Mouse (Mus musculus) G1E (cell line): ENCODE measurements around the gene Spg7.

ENCODE experiments used
- CTCF ChIP-seq: IDR thresholded peaks from 2 replicates; pipeline ENCODE4 v1.5.1; 2012; ENCODE audit warnings: low read depth, low read length, inconsistent platforms, mixed read lengths
- GATA2 ChIP-seq: IDR thresholded peaks from 2 replicates; pipeline ENCODE4 v1.6.1; 2012; ENCODE audit warnings: low read depth, low read length, inconsistent platforms, borderline replicate concordance
- TAL1 ChIP-seq: conservative IDR thresholded peaks from 2 replicates; pipeline ENCODE4 v1.6.1; 2012; ENCODE audit warnings: low read depth, low read length, inconsistent platforms, mixed read lengths

DNA sequence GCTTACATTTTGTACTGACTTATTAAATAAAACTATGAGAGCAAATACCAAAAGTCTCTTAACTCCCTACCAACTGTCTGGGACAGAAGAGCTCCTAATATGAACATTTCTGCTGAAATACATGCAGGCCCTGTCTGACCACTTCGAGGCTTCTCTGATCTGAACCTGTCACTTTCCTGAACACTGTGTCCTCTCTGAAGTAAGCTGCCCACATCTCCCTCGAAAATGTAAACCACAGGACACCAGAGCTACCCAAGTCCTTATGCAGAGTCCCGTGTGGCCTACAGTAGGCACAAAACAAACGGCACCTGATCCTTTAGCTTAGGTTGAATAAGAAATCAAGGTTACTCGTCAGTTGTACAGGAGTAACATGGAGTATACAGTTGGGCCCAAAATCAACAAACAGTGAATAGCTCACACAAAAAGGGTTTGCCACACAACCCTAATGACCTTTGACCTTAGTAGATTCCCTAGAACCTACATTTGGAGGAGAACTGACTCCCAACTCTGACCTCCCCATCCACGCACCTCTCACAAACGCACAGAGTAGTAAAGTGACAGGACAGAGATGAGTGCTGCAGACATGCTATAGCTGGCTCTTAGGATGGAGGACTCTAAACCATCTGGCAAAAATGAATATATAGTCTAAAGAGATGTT lies 31.3 kb upstream of the Spg7 start:
- TF ChIP-seq CTCF (no peak), GATA2 (no peak), TAL1 (no peak)
